Mouse (Mus musculus) urinary bladder, postnatal 25 days (tissue): ENCODE measurements around the gene Aldh1b1.

Experiments used
- DNase-seq: peaks from one replicate; pipeline ENCODE4 v3.0.0; 2022; ENCODE audit warnings: low spot score

Aldh1b1 gene

DNA sequence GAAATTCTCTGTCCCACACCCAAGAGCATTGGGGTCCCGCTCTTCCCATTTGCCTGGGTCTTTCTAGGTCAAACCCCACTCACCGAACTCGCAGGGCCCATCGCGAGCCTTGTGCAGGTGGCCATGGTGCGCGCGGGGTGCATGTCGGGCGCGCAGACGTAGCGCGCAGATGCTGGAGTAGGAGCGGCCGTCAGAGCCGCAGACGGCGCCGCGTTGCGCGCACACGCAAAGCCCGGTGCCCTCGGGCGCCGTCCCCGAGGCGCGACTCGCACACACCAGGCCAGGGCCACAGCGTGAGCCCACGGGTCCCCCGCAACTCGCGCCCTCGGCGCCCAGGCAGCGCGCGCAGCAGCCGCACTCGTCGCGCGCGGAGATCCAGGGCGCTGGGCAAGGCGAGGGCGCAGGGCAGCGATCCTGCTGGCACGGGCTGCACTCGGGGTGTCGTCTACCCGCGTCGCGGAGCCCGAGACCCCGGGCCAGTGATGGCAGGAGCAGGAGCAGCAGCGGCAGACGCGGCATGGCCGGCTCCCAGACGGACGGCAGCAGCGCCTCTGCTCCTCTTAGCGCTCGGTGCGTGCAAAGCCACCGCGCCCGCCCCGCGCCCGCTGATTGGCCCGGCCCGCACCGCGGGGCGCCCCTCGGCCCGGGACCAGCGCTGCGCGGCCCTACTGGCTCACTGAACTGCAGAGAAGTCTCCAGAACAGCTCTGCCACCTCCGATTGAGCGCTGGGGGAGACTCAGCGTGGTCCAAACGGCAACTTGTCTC lies 27.6 kb downstream of the Aldh1b1 start, which contains the start of gene Igfbpl1:
TSS of gene Igfbpl1 (minus strand) at position 649 of the 766 bp plus-strand sequence.
- no peak for DNase-seq

DNA sequence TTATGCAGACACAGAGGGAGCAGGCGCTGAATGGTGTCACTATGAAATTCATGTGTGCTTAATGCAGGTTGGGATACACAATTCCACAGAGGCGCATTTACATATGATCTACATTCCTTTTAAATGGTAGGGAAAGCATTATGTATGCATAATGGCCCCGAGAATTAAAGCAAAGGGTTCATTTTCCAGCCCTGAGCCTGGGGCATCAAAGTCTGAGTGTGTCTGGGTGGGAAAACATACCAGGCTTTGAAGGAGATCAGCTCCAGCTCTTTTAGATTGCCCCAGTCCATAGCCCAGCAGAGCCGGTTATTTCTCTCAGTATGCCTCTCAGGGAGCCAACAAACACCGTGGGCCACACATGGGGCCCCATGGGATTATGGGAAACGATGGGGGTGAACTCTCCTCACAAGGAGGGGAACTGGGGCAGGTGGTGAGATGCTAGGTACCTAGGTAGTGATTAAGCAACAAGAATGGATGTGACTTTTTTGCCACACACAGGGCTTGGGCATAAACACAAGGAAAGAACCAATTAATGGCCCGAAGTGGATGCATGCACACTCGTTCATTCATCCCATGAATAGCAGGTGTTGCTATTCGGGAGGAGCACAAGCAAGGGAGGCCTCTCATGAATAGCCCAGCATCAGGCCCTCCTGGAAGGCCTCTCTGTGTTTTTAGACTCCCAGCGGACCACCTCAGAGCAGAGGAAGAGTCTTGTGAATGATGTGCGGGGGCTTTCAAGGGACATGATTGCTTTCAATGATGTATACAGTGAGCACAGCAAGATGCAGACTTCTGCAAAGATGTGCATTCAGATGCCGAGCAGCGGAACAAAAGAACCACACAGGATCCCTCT lies 31.3 kb downstream of the Aldh1b1 start:
- DNase-seq, result no peak

DNA sequence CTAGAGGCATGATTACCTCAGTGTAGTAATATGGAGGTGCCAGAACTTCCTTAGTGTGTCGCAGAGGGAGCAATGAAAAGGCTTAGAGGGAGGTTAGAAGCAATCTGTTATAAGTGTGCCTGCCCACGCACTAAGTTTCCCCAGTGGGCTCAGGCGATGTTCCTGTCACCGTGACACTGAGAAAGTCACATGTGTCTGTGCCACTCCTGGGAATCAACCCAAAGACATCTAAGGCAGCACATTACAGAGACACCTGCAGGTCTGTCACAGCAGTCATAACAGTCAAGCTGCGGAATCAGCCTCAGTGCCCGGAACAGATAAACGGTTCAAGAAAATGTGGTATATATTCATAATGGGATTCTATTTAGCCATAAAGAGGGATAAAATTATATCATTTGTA lies 33.2 kb downstream of the Aldh1b1 start:
- no peak for DNase-seq

DNA sequence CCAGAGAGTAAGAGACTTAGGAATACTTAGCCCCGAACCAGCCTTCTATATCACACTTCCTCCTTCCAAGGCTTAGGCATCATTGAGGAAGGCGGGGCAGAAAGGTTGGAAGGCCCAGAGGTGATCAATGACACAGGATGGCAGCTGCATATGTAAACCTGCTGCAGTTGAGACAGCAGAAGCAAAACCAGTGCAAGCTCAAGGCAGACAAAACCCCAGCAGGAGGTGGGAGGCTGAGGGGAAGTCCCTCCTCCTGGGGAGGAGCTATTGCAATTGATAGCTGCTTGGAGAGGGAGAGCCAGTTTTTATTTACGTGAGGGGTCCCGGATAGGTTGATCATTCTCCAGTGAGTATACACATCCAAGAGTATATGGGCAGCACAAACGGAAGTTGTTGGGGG lies 34.6 kb downstream of the Aldh1b1 start:
- DNase-seq, result no peak

DNA sequence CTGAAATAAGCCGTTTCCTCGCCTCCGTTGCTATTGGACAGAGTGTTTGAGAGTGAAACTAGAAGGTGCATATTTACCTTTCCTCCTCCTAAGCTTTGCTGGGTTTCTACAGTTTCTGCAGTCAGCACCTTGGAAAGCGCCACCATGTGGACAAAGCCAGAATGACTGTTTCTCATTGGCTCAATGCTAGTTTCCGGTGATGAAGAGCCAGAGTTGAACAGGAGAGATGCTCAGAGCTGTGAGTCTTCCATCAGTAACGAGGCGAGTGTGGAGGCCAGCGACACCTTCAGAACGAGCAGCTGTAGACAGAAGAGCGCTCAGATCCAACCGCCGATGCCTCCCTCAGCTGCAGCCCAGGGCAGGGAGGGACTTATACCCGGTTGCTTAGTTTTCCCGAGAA lies 45.5 kb downstream of the Aldh1b1 start:
- no peak for DNase-seq

DNA sequence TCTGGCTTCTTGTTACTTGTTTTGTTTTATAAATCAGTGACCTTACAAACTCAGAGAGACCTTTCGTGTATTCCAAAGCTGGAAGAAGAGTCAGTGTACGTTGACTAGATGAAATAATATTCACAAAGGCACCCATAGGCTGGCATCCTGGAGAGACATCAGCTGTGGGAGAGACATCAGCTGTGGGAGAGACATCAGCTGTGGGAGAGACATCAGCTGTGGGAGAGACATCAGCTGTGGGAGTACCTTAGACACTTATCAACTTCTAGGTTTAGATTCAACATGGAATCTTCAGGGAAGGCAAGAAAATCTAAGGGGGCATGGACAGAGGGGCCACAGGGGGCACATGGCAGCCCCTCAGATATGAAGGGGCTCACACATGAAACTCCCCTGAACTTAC lies 47.4 kb downstream of the Aldh1b1 start:
- no peak for DNase-seq

DNA sequence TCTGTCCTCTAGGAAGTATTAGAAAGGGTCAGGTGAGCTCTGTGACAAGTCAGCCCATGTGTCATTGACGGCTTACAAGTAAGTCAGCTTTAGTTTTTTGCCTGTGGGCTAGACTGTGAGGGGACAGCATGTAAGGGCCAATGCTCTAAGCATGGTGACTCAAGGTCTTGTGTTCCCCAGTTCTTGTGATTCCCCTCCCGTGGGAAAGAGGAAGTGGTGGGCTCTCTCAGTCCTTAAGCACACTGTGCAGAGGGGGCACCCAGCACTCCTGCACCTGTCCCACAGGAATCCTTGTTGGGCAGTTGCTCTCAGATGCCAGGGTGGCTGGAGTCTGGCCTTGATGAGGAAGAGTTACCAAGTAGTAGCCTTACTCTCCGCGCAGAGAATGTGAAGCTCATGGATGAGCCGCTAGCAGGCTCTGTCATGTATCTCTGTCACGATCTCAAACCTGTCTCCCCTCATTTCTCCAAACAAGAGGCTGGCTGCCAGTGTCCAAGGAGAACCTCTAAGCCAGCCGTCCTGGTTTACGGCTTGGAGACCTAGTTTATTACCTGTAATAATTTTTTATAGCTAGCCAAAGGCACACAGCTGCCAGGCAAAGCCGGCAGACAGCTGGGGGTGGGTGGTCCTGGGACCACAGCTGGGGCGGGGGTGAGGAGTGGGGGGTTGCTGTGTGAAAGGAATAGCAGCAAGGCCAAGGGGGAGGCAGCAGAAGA lies 49.4 kb downstream of the Aldh1b1 start, which contains the start of gene Stra6l:
TSS of gene Stra6l (plus strand) at position 556 of the 716 bp plus-strand sequence.
- DNase-seq, result no peak

DNA sequence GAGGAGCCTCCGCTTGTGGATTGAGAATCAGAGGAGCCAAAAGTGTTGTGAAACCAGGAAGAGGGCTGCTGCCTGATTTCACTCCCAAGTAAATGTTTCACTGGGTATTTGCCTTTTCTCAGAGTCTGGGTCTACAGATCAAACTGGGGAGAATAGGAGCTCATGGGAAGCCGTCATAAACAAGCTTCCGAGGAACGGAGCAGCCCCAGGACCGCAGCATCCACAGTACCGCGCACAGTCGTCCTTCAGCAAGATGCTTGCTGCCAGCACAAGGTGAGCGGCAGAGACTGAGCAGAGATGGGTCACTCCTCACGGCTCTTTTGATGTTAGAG lies 50.0 kb downstream of the Aldh1b1 start:
- DNase-seq, result no peak

DNA sequence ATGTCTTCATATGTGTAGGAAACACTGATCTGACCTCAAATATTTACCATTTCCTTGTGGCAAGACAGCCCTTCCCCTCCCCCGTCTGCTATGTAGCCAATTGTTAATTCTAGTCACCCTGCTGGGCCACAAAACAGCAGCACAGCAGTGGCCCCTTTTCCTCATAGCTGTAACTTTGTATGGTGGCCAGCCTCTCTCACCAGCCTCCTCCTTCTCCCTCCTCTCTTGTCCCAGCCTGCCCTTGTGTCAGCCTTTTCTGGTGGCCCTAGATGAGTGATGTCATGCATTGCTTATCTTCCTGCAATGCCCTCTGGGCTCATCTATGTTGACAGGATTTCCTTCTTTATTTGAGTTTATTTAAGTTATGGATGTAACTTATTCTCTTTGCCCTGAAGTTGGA lies 50.6 kb downstream of the Aldh1b1 start:
- no peak for DNase-seq

DNA sequence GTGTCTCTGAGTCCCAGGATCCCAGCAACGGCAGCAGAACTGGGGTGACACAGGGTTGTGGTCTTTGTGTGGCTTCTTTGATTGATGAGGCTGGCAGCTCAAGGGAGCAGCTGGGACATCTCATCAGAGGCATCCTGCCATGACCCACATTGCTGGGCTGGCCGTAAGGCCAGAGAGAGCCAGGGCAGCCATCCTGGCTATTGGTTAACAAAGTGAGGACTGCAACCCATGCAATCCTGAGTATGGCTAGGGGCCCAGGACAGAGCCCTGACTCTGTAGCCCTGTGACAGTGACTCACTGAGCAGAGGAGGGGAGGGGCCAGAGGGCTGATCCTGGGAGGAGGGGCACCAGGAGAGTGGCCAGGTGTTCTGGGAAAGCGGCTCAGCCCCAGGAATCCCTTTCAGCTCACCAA lies 52.8 kb downstream of the Aldh1b1 start:
- DNase-seq, result no peak

DNA sequence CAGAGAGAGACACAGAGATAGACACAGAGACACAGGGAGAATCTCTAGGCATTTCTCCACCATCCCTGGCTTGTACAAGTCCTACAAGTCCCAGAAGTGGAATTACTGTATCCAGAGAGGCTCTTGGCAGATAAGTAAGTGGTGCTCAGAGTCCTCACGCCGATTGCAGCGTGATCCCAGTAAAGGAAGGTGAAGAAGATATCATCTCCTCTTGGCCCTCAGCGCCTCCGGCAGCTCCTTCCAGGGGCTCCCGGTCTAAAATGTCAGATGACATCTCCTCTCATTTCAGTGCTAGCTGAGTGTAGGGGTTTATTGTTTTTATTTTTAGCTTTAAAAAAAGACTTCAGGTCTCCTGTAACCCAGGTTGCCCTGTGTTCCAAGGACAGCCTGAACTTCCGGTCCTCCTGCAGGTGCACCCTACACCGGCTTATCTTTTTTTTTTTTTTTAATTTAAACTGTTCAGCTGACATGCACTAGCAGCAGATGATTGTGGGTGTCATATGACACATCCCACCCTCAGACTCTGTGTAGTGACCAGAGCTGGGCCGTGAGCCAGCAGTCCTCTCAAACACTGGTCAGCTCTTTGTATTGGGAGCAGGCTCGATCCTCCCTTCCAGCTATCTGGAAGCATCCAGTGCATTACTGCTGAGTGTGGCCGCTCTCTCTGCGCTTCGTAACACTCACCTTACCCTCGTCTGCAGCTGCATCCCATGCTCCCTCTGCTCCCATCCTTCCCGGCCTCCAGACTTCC lies 54.8 kb downstream of the Aldh1b1 start:
- DNase-seq, result no peak
